Mouse (Mus musculus): ENCODE measurements at regions not wholly inside any gene's neighbourhood (a gene's known extent, or its start where the extent isn't known, plus 50 kb on each side); places are given as distances from the start of the nearest gene placed in this dataset.

- TF ChIP-seq RAD21 (IDR thresholded peaks at IDR 0.05; ENCODE audit: low read depth, low read length), result no peak
- no peak for TF ChIP-seq CTCF (conservative IDR thresholded peaks at IDR 0.05 in 1 of 2, IDR thresholded peaks at IDR 0.05 in 1 of 2; ENCODE audit: low read depth in 2 of 2, low read length in 2 of 2)
- TF ChIP-seq CHD1 (IDR thresholded peaks at IDR 0.05; ENCODE audit: low read depth, low read length), result no peak
- TF ChIP-seq NRF1 (IDR thresholded peaks at IDR 0.05; ENCODE audit: low read depth, low read length), result no peak
Observed at GRCm38 (mm10) chr4:56387051-56387450, 352.8 kb upstream of the Gm26657 start (continued).

DNA sequence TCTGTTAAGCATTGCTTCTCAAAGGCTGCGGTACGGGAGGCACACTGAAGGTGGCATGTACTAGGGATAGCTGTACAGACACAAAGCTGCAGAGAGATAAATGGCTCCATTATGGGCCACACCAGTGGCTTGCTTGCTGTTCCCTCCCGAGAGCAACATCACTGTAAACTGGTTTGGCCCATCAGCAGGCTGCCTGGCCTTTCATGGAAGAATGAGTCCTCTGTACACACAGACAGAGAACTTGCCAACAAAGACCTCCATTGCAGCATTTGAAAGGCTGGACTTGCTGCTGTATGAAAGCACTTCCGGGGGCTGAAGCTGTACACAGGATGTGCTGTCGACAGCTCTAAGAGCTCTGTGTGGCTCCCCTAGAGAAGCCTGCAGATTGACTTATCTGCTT lies 364.1 kb upstream of the Gm26657 start:
- in situ Hi-C loops (cut with MboI; ENCODE audit: low pct_ligation_motif_present, low pct_unique_long_range_greater_than_20kb, low sequenced_read_pairs) (no loop called here), dilution Hi-C loops (cut with MboI; ENCODE audit: extremely low pct_ligation_motif_present, extremely low pct_unique_long_range_greater_than_20kb, low sequenced_read_pairs) (no loop called here)
- Histone ChIP-seq H3K36me3 (replicated peaks in 1 of 2; ENCODE audit: control insufficient read depth in 1 of 2, insufficient read depth in 1 of 2, low read length in 1 of 2) (no peaks in the 10 kb centered on the region), H3K27me3 (replicated peaks) (no peaks in the 10 kb centered on the region), H3K27ac (ENCODE audit: insufficient read depth, low read depth) (no peak overlapping the region), H3K9ac (ENCODE audit: insufficient read depth, low read depth) (no peak overlapping the region), H3K79me2 (replicated peaks; ENCODE audit: control insufficient read depth, extremely low read depth, insufficient read depth, poor library complexity, severe bottlenecking) (no peaks in the 10 kb centered on the region), H3K4me3 (replicated peaks in 1 of 3; ENCODE audit: low read depth in 2 of 3, low read length in 2 of 3, poor library complexity in 1 of 3) (no peak overlapping the region), H3K9me3 (replicated peaks; ENCODE audit: low read length) (no peaks in the 10 kb centered on the region), H3K4me2 (ENCODE audit: insufficient read depth, low read depth, poor library complexity, severe bottlenecking) (no peak overlapping the region), H3K4me1 (ENCODE audit: control insufficient read depth in 1 of 2, insufficient read depth in 2 of 2) (peaks cover 4 to 19% of the 10 kb centered on the region in 2 experiments; a peak in 3 of 4 replicates)
- DNase-seq (ENCODE audit: extremely low read depth), result no peak
- TF ChIP-seq TCF12 (IDR thresholded peaks at IDR 0.05; ENCODE audit: low read depth, low read length), result no peak
- TF ChIP-seq JUN (IDR thresholded peaks at IDR 0.05; ENCODE audit: insufficient read depth, low read depth, low read length), result no peak
- TF ChIP-seq PAX5 (IDR thresholded peaks at IDR 0.05; ENCODE audit: low read length), result no peak
- TF ChIP-seq CHD2 (IDR thresholded peaks at IDR 0.05; ENCODE audit: low read length), result no peak
- no peak for TF ChIP-seq MAZ (IDR thresholded peaks at IDR 0.05; ENCODE audit: low read depth, low read length)
- TF ChIP-seq NELFE (IDR thresholded peaks at IDR 0.05; ENCODE audit: low read depth, low read length), result no peak
- no peak for TF ChIP-seq IRF4 (IDR thresholded peaks at IDR 0.05; ENCODE audit: low read depth, low read length)
- no peak for TF ChIP-seq ETS1 (conservative IDR thresholded peaks at IDR 0.05; ENCODE audit: low read depth, low read length)
- TF ChIP-seq POLR2A (IDR thresholded peaks at IDR 0.05; ENCODE audit: low read depth, low read length), result no peak
- TF ChIP-seq SMC3 (IDR thresholded peaks at IDR 0.05; ENCODE audit: low read depth, low read length), result no peak
- no peak for TF ChIP-seq E2F4 (IDR thresholded peaks at IDR 0.05; ENCODE audit: insufficient replicate concordance, low read depth, low read length)
- no peak for TF ChIP-seq MAFK (IDR thresholded peaks at IDR 0.05; ENCODE audit: insufficient replicate concordance, low read length)
- TF ChIP-seq NRF1 (IDR thresholded peaks at IDR 0.05; ENCODE audit: low read depth, low read length), result no peak
- no peak for TF ChIP-seq GABPA (IDR thresholded peaks at IDR 0.05; ENCODE audit: insufficient replicate concordance, low read depth, low read length)
- TF ChIP-seq CHD1 (IDR thresholded peaks at IDR 0.05; ENCODE audit: low read depth, low read length), result no peak
- TF ChIP-seq POLR2AphosphoS2 (IDR thresholded peaks at IDR 0.05; ENCODE audit: low read depth, low read length), result no peak
- no peak for TF ChIP-seq BHLHE40 (IDR thresholded peaks at IDR 0.05; ENCODE audit: low read depth, low read length)
- no peak for TF ChIP-seq ZKSCAN1 (IDR thresholded peaks at IDR 0.05; ENCODE audit: borderline replicate concordance, low read depth, low read length)
- TF ChIP-seq RAD21 (IDR thresholded peaks at IDR 0.05; ENCODE audit: low read depth, low read length), result no peak

Measured in CH12.LX (cell line).